Mouse (Mus musculus): ENCODE data around the gene Diaph3. TPM values are rescaled to one million over a fixed set of nuclear protein-coding genes. Genes with fewer than 3 reads are reported as not detected.

Diaph3 gene
- total and polyA plus RNA-seq, 3 experiments: 0.21 to 4.6 (median 0.70) TPM

DNA sequence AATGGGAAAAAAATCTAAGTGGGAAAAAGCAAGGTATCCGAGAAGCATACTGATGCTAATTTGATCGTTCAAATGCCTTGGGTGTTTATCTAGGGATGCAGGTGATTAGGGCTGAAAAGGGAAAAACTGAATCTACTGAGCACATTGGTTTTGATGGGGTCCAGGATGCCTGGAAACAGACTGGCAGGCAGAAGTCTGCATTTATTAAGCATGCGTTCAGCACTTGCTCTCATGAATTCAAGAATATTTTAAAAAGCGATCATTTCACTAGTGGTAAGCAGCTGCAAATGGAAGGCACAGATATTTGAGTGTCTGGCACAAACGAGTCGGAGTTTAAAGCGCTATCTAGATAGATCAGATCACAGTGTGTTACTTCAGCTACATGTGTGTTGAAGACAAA is 390.7 kb downstream of the Diaph3 start:
- no peaks in the 10 kb centered on the region for H3K79me2 ChIP-seq (replicated peaks; ENCODE audit: control insufficient read depth, insufficient read depth, low read length)
- H3K4me3 ChIP-seq: no peak overlapping the region
- TF ChIP-seq POLR2A (IDR thresholded peaks at IDR 0.05; ENCODE audit: insufficient read depth, low read depth, low read length) (no peak), EP300 (IDR thresholded peaks at IDR 0.05; ENCODE audit: insufficient read depth, low read depth, low read length) (no peak), CTCF (IDR thresholded peaks at IDR 0.05) (no peak)
- no peak for DNase-seq
- H3K36me3 ChIP-seq (ENCODE audit: control insufficient read depth, insufficient read depth, low read length): no peaks in the 10 kb centered on the region
- WGBS: 88% methylated on average over 7 of the region's 7 CpGs
- no peak overlapping the region for H3K9ac ChIP-seq (ENCODE audit: low read depth, low read length)
- intact Hi-C loops (cut with DNase I): no loop called here
- no peaks in the 10 kb centered on the region for H3K27me3 ChIP-seq (ENCODE audit: control insufficient read depth, insufficient read depth, low read length)
- H3K27ac ChIP-seq: no peak overlapping the region
- no peaks in the 10 kb centered on the region for H3K4me1 ChIP-seq (ENCODE audit: control insufficient read depth, insufficient read depth, low read length)

GRCm38 (mm10) chr14:86749425-86749824 is 391.6 kb downstream of the Diaph3 start:
- WGBS: 85% methylated on average over 4 of the region's 4 CpGs
- Histone ChIP-seq H3K4me1 (ENCODE audit: control insufficient read depth, insufficient read depth, low read length) (no peaks in the 10 kb centered on the region), H3K4me3 (no peak overlapping the region), H3K9ac (ENCODE audit: low read depth, low read length) (no peak overlapping the region), H3K36me3 (ENCODE audit: control insufficient read depth, insufficient read depth, low read length) (no peaks in the 10 kb centered on the region), H3K27me3 (ENCODE audit: control insufficient read depth, insufficient read depth, low read length) (no peaks in the 10 kb centered on the region), H3K27ac (no peak overlapping the region), H3K79me2 (replicated peaks; ENCODE audit: control insufficient read depth, insufficient read depth, low read length) (no peaks in the 10 kb centered on the region)
- no peak for TF ChIP-seq CTCF (IDR thresholded peaks at IDR 0.05)
- TF ChIP-seq EP300 (IDR thresholded peaks at IDR 0.05; ENCODE audit: insufficient read depth, low read depth, low read length): no peak
- no peak for TF ChIP-seq POLR2A (IDR thresholded peaks at IDR 0.05; ENCODE audit: insufficient read depth, low read depth, low read length)
- no peak for DNase-seq
- intact Hi-C loops (cut with DNase I): loop anchor here (5.0 kb wide), 1 partner anchor 33 kb away; no protein-coding TSS in a partner anchor

DNA sequence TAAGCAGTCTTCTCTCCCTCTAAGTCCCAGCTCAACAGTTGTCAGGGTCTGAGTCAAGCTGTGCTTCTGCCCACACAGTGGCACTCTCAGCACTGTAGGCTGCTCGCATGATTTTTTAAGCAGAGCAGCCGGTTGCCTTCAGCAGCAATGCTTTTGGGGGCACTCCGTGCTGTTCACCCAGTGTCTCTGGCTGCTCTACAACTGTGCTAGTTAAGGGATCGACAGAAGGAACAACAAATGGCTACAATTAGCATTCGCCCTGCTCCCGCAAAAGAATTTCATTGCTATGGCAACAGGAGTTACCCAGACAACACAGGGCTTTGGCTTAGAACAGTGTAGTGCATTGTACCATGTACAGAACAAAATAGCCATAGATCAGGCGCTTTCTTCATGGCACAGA is 392.2 kb downstream of the Diaph3 start:
- no peaks in the 10 kb centered on the region for H3K27me3 ChIP-seq (ENCODE audit: control insufficient read depth, insufficient read depth, low read length)
- WGBS: 41% methylated on average over 7 of the region's 7 CpGs
- no peak overlapping the region for H3K27ac ChIP-seq
- no peaks in the 10 kb centered on the region for H3K36me3 ChIP-seq (ENCODE audit: control insufficient read depth, insufficient read depth, low read length)
- H3K9ac ChIP-seq (ENCODE audit: low read depth, low read length): no peak overlapping the region
- no peak overlapping the region for H3K4me3 ChIP-seq
- intact Hi-C loops (cut with DNase I): loop anchor here (5.0 kb wide), 1 partner anchor 33 kb away; no protein-coding TSS in a partner anchor
- H3K4me1 ChIP-seq (ENCODE audit: control insufficient read depth, insufficient read depth, low read length): no peaks in the 10 kb centered on the region
- DNase-seq: no peak
- no peaks in the 10 kb centered on the region for H3K79me2 ChIP-seq (replicated peaks; ENCODE audit: control insufficient read depth, insufficient read depth, low read length)
- TF ChIP-seq CTCF (IDR thresholded peaks at IDR 0.05) (0 out of 2 replicates have a peak, but pooled peaks have one; percentile 7), EP300 (IDR thresholded peaks at IDR 0.05; ENCODE audit: insufficient read depth, low read depth, low read length) (no peak)

DNA sequence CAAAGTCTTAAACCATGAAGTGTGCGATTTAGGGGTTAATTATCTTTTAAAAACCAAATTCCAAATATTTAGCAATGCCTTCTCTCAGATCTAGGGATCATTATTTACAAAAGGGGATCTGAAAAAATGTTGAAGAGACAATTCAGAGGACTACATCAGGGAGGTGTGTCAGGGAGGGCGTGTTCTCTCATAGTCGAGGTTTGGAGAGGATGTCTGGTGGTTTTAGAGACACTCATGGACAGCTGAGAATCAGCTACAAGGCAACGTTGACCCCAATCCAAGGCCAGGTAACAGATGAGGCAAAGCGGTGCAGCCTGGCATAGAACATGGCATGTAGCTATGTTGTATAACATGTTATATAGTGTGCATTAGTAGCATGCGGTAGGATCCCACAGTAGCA is 396.5 kb downstream of the Diaph3 start:
- intact Hi-C loops (cut with DNase I): no loop called here
- TF ChIP-seq POLR2A (IDR thresholded peaks at IDR 0.05; ENCODE audit: insufficient read depth, low read depth, low read length) (no peak), CTCF (IDR thresholded peaks at IDR 0.05) (no peak), EP300 (IDR thresholded peaks at IDR 0.05; ENCODE audit: insufficient read depth, low read depth, low read length) (no peak)
- Histone ChIP-seq H3K79me2 (replicated peaks; ENCODE audit: control insufficient read depth, insufficient read depth, low read length) (no peaks in the 10 kb centered on the region), H3K4me3 (no peak overlapping the region), H3K36me3 (ENCODE audit: control insufficient read depth, insufficient read depth, low read length) (no peaks in the 10 kb centered on the region), H3K4me1 (ENCODE audit: control insufficient read depth, insufficient read depth, low read length) (no peaks in the 10 kb centered on the region), H3K27ac (no peak overlapping the region), H3K27me3 (ENCODE audit: control insufficient read depth, insufficient read depth, low read length) (no peaks in the 10 kb centered on the region), H3K9ac (ENCODE audit: low read depth, low read length) (no peak overlapping the region)
- no peak for DNase-seq
- 91% methylated on average over 6 of the region's 6 CpGs for WGBS

DNA sequence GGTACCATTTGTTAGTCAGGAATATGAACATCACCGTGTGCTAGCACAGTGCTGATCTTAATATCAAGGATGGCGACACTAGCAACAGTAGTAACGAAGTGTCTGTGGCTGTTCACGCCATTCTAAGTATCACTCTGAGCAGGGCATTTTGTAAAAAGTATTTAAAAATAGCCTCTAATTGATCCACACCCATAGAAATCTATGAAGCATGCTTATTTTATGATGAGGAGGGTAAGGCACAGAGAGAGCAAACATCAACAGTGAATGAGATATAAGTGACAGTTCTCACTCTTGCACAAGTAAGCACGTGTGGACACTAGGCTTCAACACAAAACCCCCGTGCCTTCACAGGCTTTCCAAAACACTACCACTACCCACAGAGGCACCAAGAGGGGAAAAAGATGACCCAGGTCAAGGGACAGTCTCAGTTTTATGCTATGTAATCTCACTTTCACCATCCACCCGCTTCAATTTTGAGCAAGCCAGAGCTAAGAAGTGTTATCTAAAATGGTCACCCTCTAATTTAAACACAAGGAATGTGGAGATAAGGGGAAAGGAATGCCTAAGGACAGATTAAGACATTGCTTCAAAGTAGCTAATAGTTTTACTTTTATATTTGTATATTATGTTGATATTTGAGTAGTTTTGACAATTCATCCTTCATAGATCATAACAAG is 399.0 kb downstream of the Diaph3 start:
- Histone ChIP-seq H3K79me2 (replicated peaks; ENCODE audit: control insufficient read depth, insufficient read depth, low read length) (no peaks in the 10 kb centered on the region), H3K27ac (no peak overlapping the region), H3K4me1 (ENCODE audit: control insufficient read depth, insufficient read depth, low read length) (no peaks in the 10 kb centered on the region), H3K27me3 (ENCODE audit: control insufficient read depth, insufficient read depth, low read length) (no peaks in the 10 kb centered on the region), H3K36me3 (ENCODE audit: control insufficient read depth, insufficient read depth, low read length) (no peaks in the 10 kb centered on the region), H3K4me3 (no peak overlapping the region), H3K9ac (ENCODE audit: low read depth, low read length) (no peak overlapping the region)
- intact Hi-C loops (cut with DNase I): no loop called here
- no peak for DNase-seq
- TF ChIP-seq CTCF (IDR thresholded peaks at IDR 0.05): no peak
- TF ChIP-seq EP300 (IDR thresholded peaks at IDR 0.05; ENCODE audit: insufficient read depth, low read depth, low read length): no peak
- no peak for TF ChIP-seq POLR2A (IDR thresholded peaks at IDR 0.05; ENCODE audit: insufficient read depth, low read depth, low read length)
- WGBS: 81% methylated on average over 7 of the region's 7 CpGs

- TF ChIP-seq EP300 (IDR thresholded peaks at IDR 0.05; ENCODE audit: insufficient read depth, low read depth, low read length): no peak
- no peak for TF ChIP-seq POLR2A (IDR thresholded peaks at IDR 0.05; ENCODE audit: insufficient read depth, low read depth, low read length)
- TF ChIP-seq CTCF (IDR thresholded peaks at IDR 0.05): no peak
- no peak for DNase-seq
- no peak overlapping the region for H3K4me3 ChIP-seq
- H3K27ac ChIP-seq: no peak overlapping the region
- H3K36me3 ChIP-seq (ENCODE audit: control insufficient read depth, insufficient read depth, low read length): no peaks in the 10 kb centered on the region
- H3K79me2 ChIP-seq (replicated peaks; ENCODE audit: control insufficient read depth, insufficient read depth, low read length): no peaks in the 10 kb centered on the region
- 92% methylated on average over 5 of the region's 5 CpGs for WGBS
- H3K4me1 ChIP-seq (ENCODE audit: control insufficient read depth, insufficient read depth, low read length): no peaks in the 10 kb centered on the region
- H3K9ac ChIP-seq (ENCODE audit: low read depth, low read length): no peak overlapping the region
- H3K27me3 ChIP-seq (ENCODE audit: control insufficient read depth, insufficient read depth, low read length): no peaks in the 10 kb centered on the region
- intact Hi-C loops (cut with DNase I): no loop called here
These were observed 402.1 kb downstream of the Diaph3 start for GRCm38 (mm10) chr14:86738916-86739315.
